Mouse (Mus musculus): ENCODE measurements around the gene Apopt1. TPM values are rescaled to one million over a fixed set of nuclear protein-coding genes. Genes with fewer than 3 reads are reported as not detected.
"Not testable (repeated sequence)": the region's sequence is repeated elsewhere in the genome, so short reads cannot be mapped to it uniquely, and the experiment has no call there.

The Apopt1 gene
- polyA plus RNA-seq, 1 experiment from 2014 or later, result 52.5 TPM

GRCm38 (mm10) chr12:111725338-111726121 lies 12.5 kb downstream of the Apopt1 start:
- DNase-seq (ENCODE audit: low spot score), result no peak
- H3K9ac ChIP-seq (ENCODE audit: low read depth, low read length), result 0 out of 2 replicates have a peak overlapping the region, but pooled peaks have one; percentile 7
- no peaks in the 10 kb centered on the region for H3K36me3 ChIP-seq (ENCODE audit: control insufficient read depth, insufficient read depth, low read length)

GRCm38 (mm10) chr12:111726122-111726463 lies 13.0 kb downstream of the Apopt1 start:
- Histone ChIP-seq H3K36me3 (ENCODE audit: control insufficient read depth, insufficient read depth, low read length) (no peaks in the 10 kb centered on the region), H3K4me3 (ENCODE audit: low read depth, low read length) (no peak overlapping the region), H3K27ac (ENCODE audit: low read depth, low read length) (no peak overlapping the region), H3K9ac (ENCODE audit: low read depth, low read length) (no peak overlapping the region), H3K4me1 (replicated peaks; ENCODE audit: control insufficient read depth, insufficient read depth, low read length) (no peaks in the 10 kb centered on the region; the same call in 1 of the 2 replicates), H3K27me3 (ENCODE audit: control insufficient read depth, insufficient read depth, low read length) (no peaks in the 10 kb centered on the region), H3K4me2 (replicated peaks; ENCODE audit: low read depth, low read length) (no peak overlapping the region), H3K9me3 (ENCODE audit: control insufficient read depth, low read length) (no peaks in the 10 kb centered on the region)
- DNase-seq (ENCODE audit: low spot score), result no peak
- WGBS, result 64% methylated on average over 4 of the region's 4 CpGs
- no peak for ATAC-seq (ENCODE audit: low FRiP score)

More at GRCm38 (mm10) chr12:111725338-111726121, 12.5 kb downstream of the Apopt1 start:
- Histone ChIP-seq H3K4me2 (replicated peaks; ENCODE audit: low read depth, low read length) (no peak overlapping the region), H3K4me1 (replicated peaks; ENCODE audit: control insufficient read depth, insufficient read depth, low read length) (no peaks in the 10 kb centered on the region; the same call in 1 of the 2 replicates), H3K9me3 (ENCODE audit: control insufficient read depth, low read length) (no peaks in the 10 kb centered on the region), H3K4me3 (ENCODE audit: low read depth, low read length) (no peak overlapping the region), H3K27me3 (ENCODE audit: control insufficient read depth, insufficient read depth, low read length) (no peaks in the 10 kb centered on the region), H3K27ac (ENCODE audit: low read depth, low read length) (peak overlapping the region; percentile 74)
- WGBS, result 68% methylated on average over 12 of the region's 12 CpGs
- no peak for ATAC-seq (ENCODE audit: low FRiP score)

GRCm38 (mm10) chr12:111727956-111728355 lies 14.9 kb downstream of the Apopt1 start:
- WGBS, result 100% methylated on average over 1 of the region's 1 CpGs
- no peak for ATAC-seq (ENCODE audit: low FRiP score)
- no peak overlapping the region for H3K27ac ChIP-seq (ENCODE audit: low read depth, low read length)
- no peak overlapping the region for H3K9ac ChIP-seq (ENCODE audit: low read depth, low read length)
- no peaks in the 10 kb centered on the region for H3K36me3 ChIP-seq (ENCODE audit: control insufficient read depth, insufficient read depth, low read length)
- DNase-seq (ENCODE audit: low spot score), result no peak
- H3K4me1 ChIP-seq (replicated peaks; ENCODE audit: control insufficient read depth, insufficient read depth, low read length), result no peaks in the 10 kb centered on the region; the same call in 1 of the 2 replicates
- H3K4me3 ChIP-seq (ENCODE audit: low read depth, low read length), result no peak overlapping the region
- no peak overlapping the region for H3K4me2 ChIP-seq (replicated peaks; ENCODE audit: low read depth, low read length)
- no peaks in the 10 kb centered on the region for H3K27me3 ChIP-seq (ENCODE audit: control insufficient read depth, insufficient read depth, low read length)
- no peaks in the 10 kb centered on the region for H3K9me3 ChIP-seq (ENCODE audit: control insufficient read depth, low read length)

GRCm38 (mm10) chr12:111731822-111732807 lies 19.1 kb downstream of the Apopt1 start:
- DNase-seq (ENCODE audit: low spot score) (peak; percentile 96), ATAC-seq (ENCODE audit: low FRiP score) (peak; percentile 90)
- no peaks in the 10 kb centered on the region for H3K9me3 ChIP-seq (ENCODE audit: control insufficient read depth, low read length)
- H3K27me3 ChIP-seq (ENCODE audit: control insufficient read depth, insufficient read depth, low read length), result no peaks in the 10 kb centered on the region
- no peak overlapping the region for H3K4me3 ChIP-seq (ENCODE audit: low read depth, low read length)
- H3K27ac ChIP-seq (ENCODE audit: low read depth, low read length), result no peak overlapping the region
- 31% methylated on average over 30 of the region's 30 CpGs for WGBS
- H3K4me2 ChIP-seq (replicated peaks; ENCODE audit: low read depth, low read length), result no peak overlapping the region
- no peaks in the 10 kb centered on the region for H3K36me3 ChIP-seq (ENCODE audit: control insufficient read depth, insufficient read depth, low read length)
- H3K4me1 ChIP-seq (replicated peaks; ENCODE audit: control insufficient read depth, insufficient read depth, low read length), result no peaks in the 10 kb centered on the region
- no peak overlapping the region for H3K9ac ChIP-seq (ENCODE audit: low read depth, low read length)

- H3K4me2 ChIP-seq (replicated peaks; ENCODE audit: low read depth, low read length), result no peak overlapping the region
- WGBS, result 53% methylated on average over 5 of the region's 5 CpGs
- no peaks in the 10 kb centered on the region for H3K9me3 ChIP-seq (ENCODE audit: control insufficient read depth, low read length)
- no peak for DNase-seq (ENCODE audit: low spot score)
- no peaks in the 10 kb centered on the region for H3K4me1 ChIP-seq (replicated peaks; ENCODE audit: control insufficient read depth, insufficient read depth, low read length)
- H3K4me3 ChIP-seq (ENCODE audit: low read depth, low read length), result no peak overlapping the region
- no peak overlapping the region for H3K9ac ChIP-seq (ENCODE audit: low read depth, low read length)
- no peaks in the 10 kb centered on the region for H3K36me3 ChIP-seq (ENCODE audit: control insufficient read depth, insufficient read depth, low read length)
- ATAC-seq (ENCODE audit: low FRiP score), result peak; percentile 42
- H3K27me3 ChIP-seq (ENCODE audit: control insufficient read depth, insufficient read depth, low read length), result no peaks in the 10 kb centered on the region
- no peak overlapping the region for H3K27ac ChIP-seq (ENCODE audit: low read depth, low read length)
Measured at GRCm38 (mm10) chr12:111732921-111733320, 19.9 kb downstream of the Apopt1 start.

- WGBS, result 93% methylated on average over 3 of the region's 3 CpGs
- H3K9ac ChIP-seq (ENCODE audit: low read depth, low read length), result no peak overlapping the region
- DNase-seq (ENCODE audit: low spot score) (no peak), ATAC-seq (ENCODE audit: low FRiP score) (no peak)
- no peaks in the 10 kb centered on the region for H3K9me3 ChIP-seq (ENCODE audit: control insufficient read depth, low read length)
- H3K27ac ChIP-seq (ENCODE audit: low read depth, low read length), result no peak overlapping the region
- H3K27me3 ChIP-seq (ENCODE audit: control insufficient read depth, insufficient read depth, low read length), result no peaks in the 10 kb centered on the region
- no peak overlapping the region for H3K4me3 ChIP-seq (ENCODE audit: low read depth, low read length)
- H3K4me1 ChIP-seq (replicated peaks; ENCODE audit: control insufficient read depth, insufficient read depth, low read length), result no peaks in the 10 kb centered on the region
- H3K4me2 ChIP-seq (replicated peaks; ENCODE audit: low read depth, low read length), result no peak overlapping the region
- no peaks in the 10 kb centered on the region for H3K36me3 ChIP-seq (ENCODE audit: control insufficient read depth, insufficient read depth, low read length)
Measured at GRCm38 (mm10) chr12:111734912-111735311, 21.9 kb downstream of the Apopt1 start.

GRCm38 (mm10) chr12:111736676-111737075 lies 23.6 kb downstream of the Apopt1 start:
- not testable (repeated sequence) for H3K4me3 ChIP-seq (ENCODE audit: low read depth, low read length); H3K36me3 ChIP-seq (ENCODE audit: control insufficient read depth, insufficient read depth, low read length); DNase-seq (ENCODE audit: low spot score); H3K27me3 ChIP-seq (ENCODE audit: control insufficient read depth, insufficient read depth, low read length); H3K4me1 ChIP-seq (replicated peaks; ENCODE audit: control insufficient read depth, insufficient read depth, low read length); H3K4me2 ChIP-seq (replicated peaks; ENCODE audit: low read depth, low read length); H3K9me3 ChIP-seq (ENCODE audit: control insufficient read depth, low read length); H3K9ac ChIP-seq (ENCODE audit: low read depth, low read length); ATAC-seq (ENCODE audit: low FRiP score); H3K27ac ChIP-seq (ENCODE audit: low read depth, low read length)
- WGBS, result 90% methylated on average over 8 of the region's 8 CpGs

GRCm38 (mm10) chr12:111737370-111737769 lies 24.3 kb downstream of the Apopt1 start:
- no peaks in the 10 kb centered on the region for H3K4me1 ChIP-seq (replicated peaks; ENCODE audit: control insufficient read depth, insufficient read depth, low read length)
- H3K4me3 ChIP-seq (ENCODE audit: low read depth, low read length), result no peak overlapping the region
- no peaks in the 10 kb centered on the region for H3K36me3 ChIP-seq (ENCODE audit: control insufficient read depth, insufficient read depth, low read length)
- no peak overlapping the region for H3K4me2 ChIP-seq (replicated peaks; ENCODE audit: low read depth, low read length)
- ATAC-seq (ENCODE audit: low FRiP score) (no peak), DNase-seq (ENCODE audit: low spot score) (no peak)
- no peaks in the 10 kb centered on the region for H3K9me3 ChIP-seq (ENCODE audit: control insufficient read depth, low read length)
- H3K27me3 ChIP-seq (ENCODE audit: control insufficient read depth, insufficient read depth, low read length), result no peaks in the 10 kb centered on the region
- 61% methylated on average over 9 of the region's 9 CpGs for WGBS
- no peak overlapping the region for H3K27ac ChIP-seq (ENCODE audit: low read depth, low read length)
- no peak overlapping the region for H3K9ac ChIP-seq (ENCODE audit: low read depth, low read length)
